Mouse (Mus musculus) frontal cortex, postnatal 36 days (tissue): ENCODE data around the gene Hsd17b2.
"Not testable (repeated sequence)": the region's sequence is repeated elsewhere in the genome, so short reads cannot be mapped to it uniquely, and the experiment has no call there.

Experiments used
- DNase-seq, 2 experiments: peaks; one replicate each; pipeline ENCODE4 v3.0.0; 2022; ENCODE audit warnings: low spot score in 2 of 2

Hsd17b2 gene

GRCm38 (mm10) chr8:117714604-117715003 is 12.9 kb downstream of the Hsd17b2 start:
- DNase-seq = no peak

- no peak for DNase-seq
Measured at GRCm38 (mm10) chr8:117715896-117716295, 14.2 kb downstream of the Hsd17b2 start.

GRCm38 (mm10) chr8:117718152-117718860 is 16.6 kb downstream of the Hsd17b2 start:
- DNase-seq = no peak

- no peak for DNase-seq
Measured at GRCm38 (mm10) chr8:117726467-117726866, 24.8 kb downstream of the Hsd17b2 start.

GRCm38 (mm10) chr8:117727561-117727960 is 25.9 kb downstream of the Hsd17b2 start:
- no peak for DNase-seq

- no peak for DNase-seq
Measured at GRCm38 (mm10) chr8:117728234-117728633, 26.5 kb downstream of the Hsd17b2 start.

GRCm38 (mm10) chr8:117730980-117731379 is 29.3 kb downstream of the Hsd17b2 start:
- no peak for DNase-seq

GRCm38 (mm10) chr8:117736657-117737175 is 35.0 kb downstream of the Hsd17b2 start:
- DNase-seq = no peak

GRCm38 (mm10) chr8:117738206-117738605 is 36.5 kb downstream of the Hsd17b2 start:
- not testable (repeated sequence) for DNase-seq

- DNase-seq = no peak
Measured at GRCm38 (mm10) chr8:117740387-117740998, 38.8 kb downstream of the Hsd17b2 start.

- DNase-seq = no peak
Measured at GRCm38 (mm10) chr8:117742431-117743012, 40.8 kb downstream of the Hsd17b2 start.

GRCm38 (mm10) chr8:117746651-117747050 is 44.9 kb downstream of the Hsd17b2 start:
- no peak for DNase-seq

GRCm38 (mm10) chr8:117747428-117747827 is 45.7 kb downstream of the Hsd17b2 start:
- no peak for DNase-seq

GRCm38 (mm10) chr8:117747886-117748730 is 46.4 kb downstream of the Hsd17b2 start:
- DNase-seq = no peak

- no peak for DNase-seq
Measured at GRCm38 (mm10) chr8:117749436-117749835, 47.7 kb downstream of the Hsd17b2 start.

GRCm38 (mm10) chr8:117757900-117758299 is 56.2 kb downstream of the Hsd17b2 start:
- no peak for DNase-seq

GRCm38 (mm10) chr8:117762776-117763175 is 61.1 kb downstream of the Hsd17b2 start:
- no peak for DNase-seq

- DNase-seq = no peak
Measured at GRCm38 (mm10) chr8:117764625-117765024, 62.9 kb downstream of the Hsd17b2 start.

GRCm38 (mm10) chr8:117765947-117766346 is 64.2 kb downstream of the Hsd17b2 start:
- no peak for DNase-seq

GRCm38 (mm10) chr8:117768971-117769370 is 67.3 kb downstream of the Hsd17b2 start:
- no peak for DNase-seq

- DNase-seq = no peak
Measured at GRCm38 (mm10) chr8:117771115-117771836, 69.6 kb downstream of the Hsd17b2 start.
